Mouse (Mus musculus): Measurements from ENCODE around the gene Smox. TPM values are rescaled to one million over a fixed set of nuclear protein-coding genes. Genes with fewer than 3 reads are reported as not detected.

The Smox gene
- polyA plus RNA-seq, 1 experiment from 2014 or later: 36.3 TPM

GRCm38 (mm10) chr2:131478349-131478748 is 12.9 kb upstream of the Smox start:
- H3K9me3 ChIP-seq (ENCODE audit: control insufficient read depth, low read length): no peaks in the 10 kb centered on the region
- WGBS: 77% methylated on average over 8 of the region's 8 CpGs
- H3K4me2 ChIP-seq: no peak overlapping the region
- no peak for ATAC-seq (replicated peaks; ENCODE audit: low FRiP score)
- H3K9ac ChIP-seq (ENCODE audit: low read depth, low read length): no peak overlapping the region
- no peak overlapping the region for H3K4me3 ChIP-seq (ENCODE audit: low read depth, low read length)
- H3K27ac ChIP-seq (ENCODE audit: low read depth, low read length): no peak overlapping the region
- DNase-seq (ENCODE audit: low spot score): no peak
- H3K36me3 ChIP-seq (ENCODE audit: control insufficient read depth, insufficient read depth, low read length): no peaks in the 10 kb centered on the region
- H3K27me3 ChIP-seq (replicated peaks; ENCODE audit: control insufficient read depth, insufficient read depth, low read length): no peaks in the 10 kb centered on the region
- H3K4me1 ChIP-seq (replicated peaks; ENCODE audit: control insufficient read depth, insufficient read depth, low read length): no peaks in the 10 kb centered on the region

GRCm38 (mm10) chr2:131478916-131479315 is 12.4 kb upstream of the Smox start:
- Histone ChIP-seq H3K4me3 (ENCODE audit: low read depth, low read length) (no peak overlapping the region), H3K4me2 (no peak overlapping the region), H3K9me3 (ENCODE audit: control insufficient read depth, low read length) (no peaks in the 10 kb centered on the region), H3K27me3 (replicated peaks; ENCODE audit: control insufficient read depth, insufficient read depth, low read length) (no peaks in the 10 kb centered on the region), H3K36me3 (ENCODE audit: control insufficient read depth, insufficient read depth, low read length) (no peaks in the 10 kb centered on the region), H3K27ac (ENCODE audit: low read depth, low read length) (no peak overlapping the region), H3K4me1 (replicated peaks; ENCODE audit: control insufficient read depth, insufficient read depth, low read length) (no peaks in the 10 kb centered on the region), H3K9ac (ENCODE audit: low read depth, low read length) (no peak overlapping the region)
- 90% methylated on average over 4 of the region's 4 CpGs for WGBS
- DNase-seq (ENCODE audit: low spot score) (no peak), ATAC-seq (replicated peaks; ENCODE audit: low FRiP score) (no peak)

- no peak overlapping the region for H3K4me2 ChIP-seq
- ATAC-seq (replicated peaks; ENCODE audit: low FRiP score): no peak
- WGBS: 70% methylated on average over 1 of the region's 1 CpGs
- H3K9ac ChIP-seq (ENCODE audit: low read depth, low read length): no peak overlapping the region
- no peaks in the 10 kb centered on the region for H3K4me1 ChIP-seq (replicated peaks; ENCODE audit: control insufficient read depth, insufficient read depth, low read length)
- no peaks in the 10 kb centered on the region for H3K27me3 ChIP-seq (replicated peaks; ENCODE audit: control insufficient read depth, insufficient read depth, low read length)
- no peaks in the 10 kb centered on the region for H3K36me3 ChIP-seq (ENCODE audit: control insufficient read depth, insufficient read depth, low read length)
- no peaks in the 10 kb centered on the region for H3K9me3 ChIP-seq (ENCODE audit: control insufficient read depth, low read length)
- no peak overlapping the region for H3K4me3 ChIP-seq (ENCODE audit: low read depth, low read length)
- DNase-seq (ENCODE audit: low spot score): no peak
- H3K27ac ChIP-seq (ENCODE audit: low read depth, low read length): no peak overlapping the region
Observed at GRCm38 (mm10) chr2:131481733-131482132, 9.6 kb upstream of the Smox start.

GRCm38 (mm10) chr2:131482478-131482877 is 8.8 kb upstream of the Smox start:
- Histone ChIP-seq H3K27ac (ENCODE audit: low read depth, low read length) (no peak overlapping the region), H3K9ac (ENCODE audit: low read depth, low read length) (no peak overlapping the region), H3K27me3 (replicated peaks; ENCODE audit: control insufficient read depth, insufficient read depth, low read length) (no peaks in the 10 kb centered on the region), H3K4me2 (no peak overlapping the region), H3K36me3 (ENCODE audit: control insufficient read depth, insufficient read depth, low read length) (no peaks in the 10 kb centered on the region), H3K9me3 (ENCODE audit: control insufficient read depth, low read length) (no peaks in the 10 kb centered on the region), H3K4me1 (replicated peaks; ENCODE audit: control insufficient read depth, insufficient read depth, low read length) (no peaks in the 10 kb centered on the region), H3K4me3 (ENCODE audit: low read depth, low read length) (no peak overlapping the region)
- WGBS: 81% methylated on average over 6 of the region's 6 CpGs
- DNase-seq (ENCODE audit: low spot score) (no peak), ATAC-seq (replicated peaks; ENCODE audit: low FRiP score) (no peak)

- ATAC-seq (replicated peaks; ENCODE audit: low FRiP score) (no peak), DNase-seq (ENCODE audit: low spot score) (no peak)
- no peak overlapping the region for H3K27ac ChIP-seq (ENCODE audit: low read depth, low read length)
- no peak overlapping the region for H3K4me3 ChIP-seq (ENCODE audit: low read depth, low read length)
- H3K4me2 ChIP-seq: no peak overlapping the region
- no peak overlapping the region for H3K9ac ChIP-seq (ENCODE audit: low read depth, low read length)
- H3K9me3 ChIP-seq (ENCODE audit: control insufficient read depth, low read length): no peaks in the 10 kb centered on the region
- H3K27me3 ChIP-seq (replicated peaks; ENCODE audit: control insufficient read depth, insufficient read depth, low read length): no peaks in the 10 kb centered on the region
- no peaks in the 10 kb centered on the region for H3K4me1 ChIP-seq (replicated peaks; ENCODE audit: control insufficient read depth, insufficient read depth, low read length)
- no peaks in the 10 kb centered on the region for H3K36me3 ChIP-seq (ENCODE audit: control insufficient read depth, insufficient read depth, low read length)
- WGBS: 79% methylated on average over 7 of the region's 7 CpGs
Observed at GRCm38 (mm10) chr2:131483562-131483961, 7.7 kb upstream of the Smox start.

- H3K4me2 ChIP-seq: no peak overlapping the region
- no peak overlapping the region for H3K27ac ChIP-seq (ENCODE audit: low read depth, low read length)
- DNase-seq (ENCODE audit: low spot score) (no peak), ATAC-seq (replicated peaks; ENCODE audit: low FRiP score) (no peak)
- 73% methylated on average over 6 of the region's 6 CpGs for WGBS
- no peaks in the 10 kb centered on the region for H3K4me1 ChIP-seq (replicated peaks; ENCODE audit: control insufficient read depth, insufficient read depth, low read length)
- no peaks in the 10 kb centered on the region for H3K9me3 ChIP-seq (ENCODE audit: control insufficient read depth, low read length)
- H3K9ac ChIP-seq (ENCODE audit: low read depth, low read length): no peak overlapping the region
- H3K27me3 ChIP-seq (replicated peaks; ENCODE audit: control insufficient read depth, insufficient read depth, low read length): no peaks in the 10 kb centered on the region
- H3K36me3 ChIP-seq (ENCODE audit: control insufficient read depth, insufficient read depth, low read length): no peaks in the 10 kb centered on the region
- H3K4me3 ChIP-seq (ENCODE audit: low read depth, low read length): no peak overlapping the region
Observed at GRCm38 (mm10) chr2:131484182-131484581, 7.1 kb upstream of the Smox start.

GRCm38 (mm10) chr2:131485126-131485525 is 6.2 kb upstream of the Smox start:
- Histone ChIP-seq H3K9me3 (ENCODE audit: control insufficient read depth, low read length) (no peaks in the 10 kb centered on the region), H3K4me2 (no peak overlapping the region), H3K27ac (ENCODE audit: low read depth, low read length) (no peak overlapping the region), H3K27me3 (replicated peaks; ENCODE audit: control insufficient read depth, insufficient read depth, low read length) (no peaks in the 10 kb centered on the region), H3K9ac (ENCODE audit: low read depth, low read length) (no peak overlapping the region), H3K4me1 (replicated peaks; ENCODE audit: control insufficient read depth, insufficient read depth, low read length) (no peaks in the 10 kb centered on the region), H3K4me3 (ENCODE audit: low read depth, low read length) (no peak overlapping the region), H3K36me3 (ENCODE audit: control insufficient read depth, insufficient read depth, low read length) (no peaks in the 10 kb centered on the region)
- ATAC-seq (replicated peaks; ENCODE audit: low FRiP score): no peak
- 82% methylated on average over 15 of the region's 15 CpGs for WGBS
- DNase-seq (ENCODE audit: low spot score): no peak

- Histone ChIP-seq H3K9me3 (ENCODE audit: control insufficient read depth, low read length) (no peaks in the 10 kb centered on the region), H3K4me3 (ENCODE audit: low read depth, low read length) (no peak overlapping the region), H3K9ac (ENCODE audit: low read depth, low read length) (no peak overlapping the region), H3K27ac (ENCODE audit: low read depth, low read length) (no peak overlapping the region), H3K4me1 (replicated peaks; ENCODE audit: control insufficient read depth, insufficient read depth, low read length) (no peaks in the 10 kb centered on the region), H3K4me2 (no peak overlapping the region), H3K27me3 (replicated peaks; ENCODE audit: control insufficient read depth, insufficient read depth, low read length) (no peaks in the 10 kb centered on the region), H3K36me3 (ENCODE audit: control insufficient read depth, insufficient read depth, low read length) (no peaks in the 10 kb centered on the region)
- 61% methylated on average over 3 of the region's 3 CpGs for WGBS
- DNase-seq (ENCODE audit: low spot score): peak; percentile 8
- no peak for ATAC-seq (replicated peaks; ENCODE audit: low FRiP score)
Observed at GRCm38 (mm10) chr2:131486046-131486445, 5.2 kb upstream of the Smox start.

- ATAC-seq (replicated peaks; ENCODE audit: low FRiP score) (no peak), DNase-seq (ENCODE audit: low spot score) (no peak)
- no peaks in the 10 kb centered on the region for H3K9me3 ChIP-seq (ENCODE audit: control insufficient read depth, low read length)
- H3K4me1 ChIP-seq (replicated peaks; ENCODE audit: control insufficient read depth, insufficient read depth, low read length): no peaks in the 10 kb centered on the region
- H3K36me3 ChIP-seq (ENCODE audit: control insufficient read depth, insufficient read depth, low read length): no peaks in the 10 kb centered on the region
- H3K9ac ChIP-seq (ENCODE audit: low read depth, low read length): no peak overlapping the region
- no peak overlapping the region for H3K27ac ChIP-seq (ENCODE audit: low read depth, low read length)
- no peak overlapping the region for H3K4me3 ChIP-seq (ENCODE audit: low read depth, low read length)
- WGBS: 88% methylated on average over 5 of the region's 5 CpGs
- H3K27me3 ChIP-seq (replicated peaks; ENCODE audit: control insufficient read depth, insufficient read depth, low read length): no peaks in the 10 kb centered on the region
- no peak overlapping the region for H3K4me2 ChIP-seq
Observed at GRCm38 (mm10) chr2:131487337-131487736, 4.0 kb upstream of the Smox start.

Data from liver, embryonic 11.5 days (tissue).